Mouse (Mus musculus) megakaryocyte-erythroid progenitor cell, adult 5-6 weeks (primary cell): ENCODE results near the gene Cntfr. TPM values are rescaled to one million over a fixed set of nuclear protein-coding genes. Genes with fewer than 3 reads are reported as not detected.
A peak's percentile ranks its signal among the peaks of the same experiment; 100 is the strongest.
"Not testable (repeated sequence)": the region's sequence is repeated elsewhere in the genome, so short reads cannot be mapped to it uniquely, and the experiment has no call there.

ENCODE experiments used
- ATAC-seq: replicated peaks from 2 replicates; pipeline ENCODE4 v1.8.0; 2016; ENCODE audit warnings: mild to moderate bottlenecking, inconsistent platforms; ENCODE audit not compliant: severe bottlenecking, poor library complexity, low FRiP score, low TSS enrichment
- total RNA-seq, 2 experiments: library from RNA; stranded (forward) in 1 of 2; stranded (reverse) in 1 of 2; fragments of 200-1000, 215-1000 nt in 1 of 2; fragments of >200 nt in 1 of 2; fragmentation: Nextera tagmentation in 1 of 2; gene quantifications; 2 replicates each; pipeline ENCODE4 v1.2.3; 2014 to 2017

Gene Cntfr
- total RNA-seq, 2 experiments from 2014 or later, result not detected

DNA sequence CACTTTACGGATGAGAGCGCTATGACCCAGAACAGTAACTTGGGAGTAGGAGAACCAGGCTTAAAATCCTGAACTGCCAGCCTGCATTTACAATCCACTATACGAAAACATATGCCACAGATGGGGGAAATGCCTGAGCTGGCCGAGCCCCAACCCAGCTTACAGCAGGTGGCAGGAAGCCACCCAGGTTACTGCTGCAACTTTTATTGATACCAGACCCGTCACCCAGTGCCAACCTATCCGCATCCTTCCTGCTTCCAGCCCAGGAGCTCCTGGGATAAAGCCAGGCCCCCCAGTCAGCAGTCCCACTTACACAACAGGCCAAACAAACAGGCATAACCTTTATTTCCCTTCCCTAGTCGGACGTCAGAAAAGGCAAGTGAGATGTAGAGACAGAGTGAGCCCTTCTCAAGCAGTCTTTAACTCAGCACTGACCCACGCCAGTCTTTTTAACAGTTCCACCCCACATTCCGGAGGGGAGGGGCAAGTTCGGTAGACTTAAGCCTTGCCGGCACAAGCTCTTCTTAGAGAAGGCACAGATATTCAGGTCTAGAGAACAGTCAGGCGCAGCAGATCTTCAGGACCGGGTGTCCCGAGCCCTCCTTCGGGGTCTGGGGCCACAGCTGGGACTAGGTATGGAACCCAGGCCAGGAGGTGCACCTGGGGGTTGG, 15.0 kb upstream of the Cntfr start:
- no peak for ATAC-seq

DNA sequence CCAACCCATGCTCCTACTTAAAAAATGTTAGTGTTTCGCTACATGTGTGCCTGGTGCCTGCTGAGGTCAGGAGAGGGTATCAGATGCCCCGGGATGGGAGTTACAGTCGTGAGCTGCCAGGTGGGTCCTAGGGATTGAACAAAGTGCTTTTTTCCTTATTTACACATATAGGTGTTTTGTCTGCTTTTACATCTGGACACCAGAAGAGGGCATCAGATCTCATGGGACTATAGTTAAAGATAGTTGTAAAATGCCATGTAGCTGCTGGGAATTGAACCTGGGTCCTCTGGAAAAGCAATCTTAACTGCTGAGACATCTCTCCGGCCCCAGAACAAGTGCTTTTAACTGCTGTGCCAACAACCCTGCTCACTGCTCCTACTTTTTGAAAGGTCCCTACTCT, 13.3 kb upstream of the Cntfr start:
- ATAC-seq, result no peak

DNA sequence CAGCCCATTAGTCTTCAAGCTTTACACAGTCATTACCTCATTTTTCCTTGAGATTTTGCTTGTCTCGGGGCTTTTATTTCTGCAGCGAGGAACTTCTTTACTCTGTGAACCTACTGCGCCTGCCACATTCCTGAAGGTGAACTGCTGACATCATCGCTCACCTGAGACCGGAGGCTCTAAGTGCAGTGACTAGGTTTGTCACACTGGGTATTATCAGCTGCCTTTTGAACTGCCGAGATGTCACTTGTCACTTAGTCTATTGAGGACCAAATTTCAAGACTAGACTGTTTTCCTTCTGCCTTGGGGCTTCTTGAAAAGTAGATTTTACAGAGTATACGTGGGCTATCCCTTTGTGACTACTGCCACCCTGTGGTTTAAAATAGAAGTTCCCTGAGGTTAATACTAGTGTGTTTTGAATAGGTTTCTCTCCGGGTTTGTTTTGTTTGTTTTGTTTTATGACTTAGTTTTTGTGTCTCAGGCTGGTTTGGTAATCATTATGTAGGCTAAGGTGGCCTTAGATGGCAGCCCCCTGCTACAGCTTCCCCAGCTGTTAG, 11.4 kb upstream of the Cntfr start:
- 0 out of 2 replicates have a peak, but pooled peaks have one; percentile 49 for ATAC-seq

DNA sequence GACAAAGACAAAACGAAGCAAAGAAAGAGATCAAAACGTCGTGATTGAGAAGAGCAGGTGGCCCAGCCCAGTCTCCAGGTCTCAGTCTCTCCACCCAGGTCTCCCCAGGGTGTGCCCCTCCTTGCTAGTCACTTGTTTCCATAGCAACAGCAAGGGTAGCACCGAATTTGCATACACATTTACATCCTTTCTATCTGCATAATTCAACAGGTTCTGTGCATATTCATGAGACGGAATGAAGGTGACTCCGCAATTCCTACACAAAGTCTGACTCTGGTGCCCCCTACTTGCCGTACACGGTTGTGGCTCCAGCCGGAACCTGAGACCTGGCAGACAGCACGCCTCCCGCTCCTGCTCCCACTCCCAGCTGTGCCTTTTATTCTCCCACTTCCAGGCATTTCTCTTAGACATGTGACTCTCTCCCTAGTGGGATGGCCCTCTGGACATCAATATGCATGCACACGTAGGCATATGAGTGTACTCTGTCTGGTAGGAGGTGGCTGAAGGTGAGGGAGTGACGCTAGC, 10.2 kb upstream of the Cntfr start:
- ATAC-seq, result peak; percentile 92

DNA sequence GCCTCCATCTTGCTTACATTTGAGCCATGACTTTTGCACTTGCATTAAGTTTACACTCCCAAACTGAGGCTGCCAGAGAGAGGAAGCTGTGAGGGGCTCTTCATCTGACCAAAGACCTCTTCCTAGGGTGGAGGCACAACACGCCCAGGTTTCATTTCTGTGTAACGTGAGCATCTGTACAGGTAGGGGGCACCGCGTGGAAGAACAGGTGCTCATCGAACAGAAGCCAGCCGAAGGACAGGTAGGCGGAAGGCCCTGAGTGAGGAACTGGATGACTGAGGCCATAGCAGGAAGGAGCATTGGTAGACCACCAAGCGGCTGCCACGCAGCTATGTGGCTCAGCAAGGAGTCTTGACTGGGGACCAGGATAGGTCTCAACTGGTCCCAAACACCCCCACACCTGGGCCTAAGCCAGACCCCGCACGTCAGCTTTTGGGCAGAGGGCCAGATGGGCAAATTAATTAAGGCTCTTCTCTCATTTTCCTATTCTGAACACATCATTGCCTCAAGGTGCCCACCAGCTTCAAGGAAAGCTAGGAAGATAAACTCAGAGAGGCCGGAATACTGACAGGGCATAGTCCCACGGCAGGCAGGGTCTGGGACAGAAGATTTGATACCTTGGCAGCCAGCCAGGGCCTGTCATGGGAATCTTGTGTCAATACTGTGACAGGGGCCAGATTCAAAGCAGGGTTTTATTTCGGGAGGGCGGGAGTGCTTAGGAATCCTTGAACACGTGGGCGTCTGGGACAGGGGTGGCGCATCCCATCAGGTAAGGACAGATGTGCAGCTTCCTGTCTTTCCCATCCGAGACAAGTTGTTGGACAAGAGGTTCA, 9.2 kb upstream of the Cntfr start:
- no peak for ATAC-seq

DNA sequence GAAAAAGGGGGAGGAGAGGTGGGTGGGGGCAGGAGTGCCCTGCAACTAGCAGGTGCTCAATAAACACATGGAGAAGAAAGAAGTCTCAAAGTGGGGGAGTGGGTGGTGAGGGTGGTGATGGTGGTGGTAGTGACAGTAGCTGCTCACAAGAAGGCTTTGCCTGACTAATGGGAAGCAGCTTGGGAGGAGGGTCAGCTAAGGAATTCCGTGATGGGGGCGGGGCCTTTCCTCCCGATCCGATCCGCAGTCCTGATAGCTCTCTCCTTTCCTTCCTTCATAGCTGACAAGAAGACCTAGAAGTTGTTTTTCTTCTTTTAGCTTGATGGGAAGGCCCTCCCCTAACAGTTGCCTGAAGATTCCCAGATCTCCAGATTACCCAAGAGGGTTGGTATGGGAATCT, 7.8 kb upstream of the Cntfr start:
- no peak for ATAC-seq

DNA sequence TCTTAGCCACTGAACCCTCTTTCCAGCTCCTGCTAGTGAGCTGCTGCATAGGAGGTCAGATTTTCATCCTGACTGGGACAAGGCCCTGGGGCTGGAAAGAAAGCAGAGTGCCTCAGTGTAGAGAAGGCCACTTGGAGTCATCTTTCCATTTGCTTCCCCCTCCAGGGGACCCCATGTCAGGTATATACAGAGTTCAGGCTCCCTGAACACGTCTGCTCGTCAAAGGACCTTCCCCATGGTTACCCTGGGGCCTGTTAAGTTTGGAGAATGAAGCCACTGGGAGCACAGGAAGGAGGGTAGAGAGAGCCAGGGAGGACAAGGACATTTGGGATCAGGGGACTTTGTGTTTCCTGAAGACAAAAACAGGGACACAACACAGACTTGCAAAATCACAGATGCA, 5.3 kb upstream of the Cntfr start:
- not testable (repeated sequence) for ATAC-seq

DNA sequence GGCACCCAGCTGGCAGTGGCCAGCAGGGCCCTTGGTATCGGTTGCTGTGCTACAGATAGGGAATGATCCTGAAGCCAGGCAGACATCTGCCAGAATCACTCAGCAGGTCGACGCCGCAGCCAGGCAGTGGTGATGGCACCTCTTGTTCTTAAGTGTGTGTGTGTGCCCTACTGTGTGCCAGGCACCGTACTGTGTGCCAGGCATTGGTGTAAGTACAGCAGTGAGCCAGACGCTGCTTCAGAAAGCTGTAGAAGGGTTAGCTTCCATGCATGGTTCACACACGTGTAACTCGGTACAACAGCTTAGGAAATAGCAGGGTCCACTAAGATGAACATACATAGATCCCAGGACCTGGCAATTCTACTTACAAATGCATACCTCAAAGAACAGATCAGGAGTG, 3.3 kb upstream of the Cntfr start:
- not testable (repeated sequence) for ATAC-seq

DNA sequence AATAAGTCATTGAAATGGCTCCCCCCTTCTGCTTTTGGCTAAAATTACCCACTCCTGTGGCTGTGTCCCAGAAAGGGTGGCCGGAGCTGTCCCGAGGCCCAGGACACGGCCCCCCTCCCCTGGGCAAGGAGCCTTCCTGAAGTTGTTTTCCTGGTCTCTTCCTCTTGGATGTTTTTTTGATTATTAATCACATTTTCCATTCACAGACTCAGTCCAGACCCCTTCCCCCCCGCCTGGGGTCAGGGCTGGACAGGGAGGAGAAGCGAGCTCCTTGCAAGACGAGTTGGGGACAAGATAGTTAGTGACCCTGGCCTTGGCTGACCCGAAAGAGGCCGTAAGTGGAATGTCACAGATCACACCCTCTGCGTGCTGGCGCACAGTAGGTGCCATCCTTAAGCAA, 2.9 kb upstream of the Cntfr start, which contains the start of gene Il11ra1:
TSS of gene Il11ra1 (plus strand) at position 207 of the 400 bp plus-strand sequence.
- ATAC-seq, result not testable (repeated sequence)

DNA sequence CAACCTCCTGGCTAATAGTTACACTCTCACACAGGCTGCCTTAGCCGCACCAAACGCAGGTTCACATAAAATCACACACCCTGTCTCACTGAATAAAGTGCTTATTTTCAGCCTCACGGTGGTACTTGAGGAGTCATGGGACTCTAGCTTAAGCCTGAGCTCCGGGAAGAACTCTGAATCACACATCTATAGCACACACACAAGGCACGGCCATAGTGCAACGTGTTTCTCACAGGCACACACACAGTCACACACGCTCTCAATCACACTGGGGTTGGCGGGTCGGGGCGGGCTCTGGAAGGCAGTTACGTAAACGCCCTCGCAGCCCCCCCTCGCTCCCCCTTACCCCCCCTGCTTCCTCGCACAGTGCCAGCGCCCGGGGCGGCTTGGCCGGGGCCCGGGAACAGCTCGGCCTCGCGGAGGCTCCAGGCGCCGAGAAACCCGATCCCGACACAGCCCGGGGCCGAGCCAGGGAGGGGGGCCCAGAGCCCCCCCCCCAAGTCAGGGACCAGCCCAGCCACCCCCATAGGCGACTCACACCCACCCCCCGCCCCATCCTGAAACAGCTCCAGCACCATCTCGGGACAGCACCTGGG, 1.6 kb upstream of the Cntfr start:
- ATAC-seq, result not testable (repeated sequence)

DNA sequence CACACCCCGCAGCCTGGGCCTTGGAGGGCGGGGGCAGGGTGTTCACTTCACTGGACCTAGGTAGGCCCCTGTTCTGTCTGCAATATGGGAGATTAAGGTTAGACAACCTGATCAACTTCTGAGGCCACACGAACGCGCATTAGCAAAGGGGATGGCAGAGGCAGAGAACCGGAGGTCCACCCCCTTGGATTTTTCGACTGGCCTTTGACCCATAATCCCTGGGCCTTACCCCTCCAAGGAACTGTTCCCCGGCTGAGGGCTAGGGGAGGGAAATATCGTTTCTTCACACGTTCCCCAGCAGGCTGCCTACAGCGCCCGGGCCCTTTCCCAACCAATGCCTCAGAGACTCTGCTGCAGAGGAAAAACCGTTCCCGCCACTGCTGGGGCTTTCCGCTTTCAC, 437 bp downstream of the Cntfr start:
- not testable (repeated sequence) for ATAC-seq

DNA sequence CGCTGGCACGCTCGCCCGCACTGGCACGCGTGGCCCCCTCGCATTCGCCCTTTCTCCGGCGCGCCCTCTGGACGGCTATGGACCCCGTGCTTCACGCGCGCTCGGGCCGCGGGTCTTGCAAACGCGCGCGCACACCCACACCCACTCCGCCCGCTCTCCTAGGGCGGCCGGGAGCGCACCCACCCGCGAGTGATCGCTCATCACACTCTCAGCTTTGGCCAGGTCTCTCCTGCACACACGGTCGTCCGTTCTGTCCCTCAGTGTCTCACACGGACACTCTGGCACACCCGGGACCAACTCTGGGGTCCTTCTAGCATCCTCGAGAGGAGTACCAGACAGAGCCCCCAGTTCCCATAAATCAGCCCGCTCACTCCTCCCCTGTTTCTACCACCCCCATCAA, 1.1 kb downstream of the Cntfr start:
- not testable (repeated sequence) for ATAC-seq

DNA sequence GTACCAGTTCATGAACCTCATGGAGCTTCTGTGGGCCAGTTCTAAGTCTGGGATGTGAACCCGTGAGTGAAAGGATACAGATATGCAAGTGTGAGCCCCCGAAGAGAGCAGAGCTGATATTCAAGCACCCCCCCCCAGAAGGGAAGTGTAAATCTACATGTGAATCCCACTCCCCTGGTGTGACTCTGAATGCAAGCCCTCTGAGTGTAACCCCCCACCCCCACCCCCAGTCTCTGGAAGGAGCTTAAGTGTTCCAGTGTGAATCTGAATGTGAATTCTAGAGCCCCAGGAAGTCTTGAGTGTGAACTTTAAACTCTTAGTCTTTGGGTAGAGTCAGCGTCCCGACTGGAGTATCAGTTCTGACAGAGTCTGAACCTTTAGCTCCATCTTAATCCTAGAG, 3.4 kb downstream of the Cntfr start:
- not testable (repeated sequence) for ATAC-seq

DNA sequence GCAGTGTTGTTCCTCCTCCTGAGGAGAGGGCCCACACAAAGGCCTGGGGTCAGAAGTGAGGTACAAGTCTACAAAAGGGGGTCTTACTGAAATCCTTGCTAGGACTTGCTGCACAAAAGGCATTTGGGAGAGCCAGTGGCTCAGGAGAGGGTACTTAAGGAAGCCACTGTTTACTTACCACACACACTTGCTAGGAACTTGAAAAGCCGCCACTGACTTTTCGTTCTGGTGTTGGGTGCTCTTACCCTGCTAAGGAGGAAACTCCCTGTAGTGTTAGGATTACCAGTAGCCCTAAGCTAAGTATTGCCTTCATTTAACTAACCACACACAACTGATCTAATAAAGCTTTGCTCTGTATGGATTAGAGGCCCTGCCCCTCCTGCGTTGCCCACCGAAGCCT, 6.9 kb downstream of the Cntfr start:
- not testable (repeated sequence) for ATAC-seq

DNA sequence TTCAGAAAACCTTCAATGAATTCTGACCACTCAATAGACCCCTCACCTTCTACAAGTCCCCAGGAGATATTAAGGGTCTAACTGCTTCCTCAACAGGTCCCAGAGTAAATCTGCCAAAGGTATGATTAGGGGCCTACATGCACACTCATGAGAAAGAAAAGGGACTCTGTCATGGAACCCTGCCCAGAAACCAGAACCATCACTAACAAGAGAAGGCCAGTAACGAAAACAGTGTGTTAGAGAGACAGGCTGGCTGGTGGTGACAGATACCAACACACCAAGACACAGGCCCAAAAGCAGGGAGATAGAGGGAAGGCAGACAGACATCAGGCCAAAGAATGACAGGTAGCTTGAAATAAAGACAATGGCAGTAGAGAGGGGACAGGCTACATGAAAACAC, 8.3 kb downstream of the Cntfr start:
- ATAC-seq, result not testable (repeated sequence)

DNA sequence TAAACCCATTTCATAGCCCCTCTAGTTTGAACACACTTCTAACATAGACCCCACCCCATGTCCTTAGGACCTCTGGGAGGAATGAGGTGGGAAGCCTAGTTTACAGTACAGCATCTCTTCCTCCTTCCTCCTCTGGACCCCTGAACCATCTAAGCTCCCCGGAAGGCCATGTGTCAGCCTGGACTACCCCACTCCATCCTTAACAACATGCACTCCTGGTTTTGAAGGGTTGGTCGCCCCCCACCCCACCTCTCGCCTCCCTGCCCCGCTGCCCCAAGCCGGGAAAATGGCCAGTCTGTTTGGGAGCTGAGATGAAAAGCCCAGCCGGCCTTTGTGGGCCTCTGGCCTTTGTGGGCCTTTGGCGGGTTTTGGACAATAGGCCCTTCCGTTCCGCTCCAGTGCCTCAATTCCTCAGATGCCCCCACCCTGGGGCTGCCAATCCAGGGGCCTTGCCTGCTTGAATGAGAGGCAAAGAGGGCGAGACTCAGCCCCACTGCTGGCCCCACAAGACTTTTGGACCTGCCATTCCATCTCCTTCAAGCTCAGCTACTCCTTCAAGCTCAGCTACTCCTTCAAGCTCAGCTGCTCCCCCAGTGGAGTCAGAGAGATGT, 10.9 kb downstream of the Cntfr start:
- ATAC-seq, result not testable (repeated sequence)

DNA sequence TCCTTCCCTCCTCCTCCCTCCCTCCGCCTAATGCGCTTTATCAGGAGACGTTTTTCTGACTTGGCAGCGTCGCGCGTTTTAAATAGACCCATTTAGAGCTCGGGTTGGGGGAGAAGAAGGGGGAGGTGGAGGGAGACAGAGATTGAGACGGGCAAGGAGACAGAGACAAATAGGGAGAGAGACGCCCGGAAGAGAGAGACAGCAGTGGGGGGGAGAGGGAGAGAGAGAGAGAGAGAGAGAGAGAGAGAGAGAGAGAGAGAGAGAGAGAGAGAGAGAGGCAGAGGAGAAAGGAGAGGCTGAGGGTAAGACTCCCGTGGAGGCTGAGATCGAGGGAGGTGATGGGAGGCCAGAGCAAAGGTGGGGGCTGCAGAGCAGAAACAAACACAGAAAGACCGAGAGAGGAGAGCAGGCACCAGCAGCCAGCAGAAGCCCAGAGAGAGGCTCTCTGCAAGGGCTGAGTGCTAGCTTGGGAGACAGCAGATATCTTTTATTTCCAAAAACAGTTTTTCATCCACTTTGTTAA, 11.9 kb downstream of the Cntfr start:
- ATAC-seq, result not testable (repeated sequence)

DNA sequence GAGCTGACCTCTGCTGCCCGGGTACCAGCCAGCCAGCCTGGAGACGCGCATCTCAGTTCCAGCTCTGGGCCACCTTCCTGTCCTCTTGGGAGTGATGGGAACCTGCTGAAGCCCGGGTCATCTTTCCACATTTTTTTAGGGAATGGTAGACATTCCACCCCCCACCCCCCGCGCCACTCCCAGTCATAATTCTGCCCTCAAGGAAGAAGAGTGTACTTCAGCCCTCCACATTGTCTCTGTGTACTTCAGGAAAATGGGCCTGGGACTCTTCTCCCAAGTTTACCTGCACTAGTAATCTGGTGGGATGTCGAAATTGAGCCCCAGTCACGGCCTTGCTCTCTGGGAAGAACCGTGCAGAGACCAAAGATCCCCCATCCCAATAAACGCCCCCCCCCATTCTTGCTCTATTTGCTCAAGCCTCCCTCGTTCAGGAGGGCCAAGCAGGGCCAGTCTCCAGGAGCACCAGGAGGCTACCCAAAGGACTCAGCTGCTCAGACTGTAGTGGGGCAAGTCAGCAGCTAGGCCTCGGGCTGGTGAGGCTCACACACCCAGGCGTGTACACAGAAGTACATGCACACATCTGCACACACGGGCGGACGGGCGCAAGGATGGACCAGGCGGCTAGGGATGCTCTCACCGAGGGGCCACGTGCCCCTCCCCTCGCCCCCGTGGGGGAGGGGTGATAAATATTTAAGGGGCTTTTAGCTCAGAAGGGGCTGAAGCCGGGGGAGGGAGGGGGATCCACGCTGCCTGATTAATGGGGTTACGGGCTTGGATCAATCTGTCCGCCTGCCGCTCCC, 12.6 kb downstream of the Cntfr start:
- not testable (repeated sequence) for ATAC-seq
